Mouse (Mus musculus) adrenal gland, adult 8-10 months (tissue): ENCODE measurements around the gene Tmem177. TPM values are rescaled to one million over a fixed set of nuclear protein-coding genes. Genes with fewer than 3 reads are reported as not detected.

ENCODE experiments used
- DNase-seq: peaks from one replicate; pipeline ENCODE4 v3.0.0; 2022
- total RNA-seq, 4 experiments: library from RNA; stranded (reverse); gene quantifications; 2 replicates each; pipeline ENCODE4 v1.2.4; 2022

The Tmem177 gene
- total RNA-seq = 10 to 100 TPM in 2 of 4 experiments, 1 to 10 TPM in 2; 7.9 to 11.4 (median 9.1) TPM

- DNase-seq = peak; percentile 94
These were observed at the start of gene Tmem177 for GRCm38 (mm10) chr1:119912953-119913814. Tmem177 (minus strand) TSS chr1:119913208.

- no peak for DNase-seq
These were observed 46.9 kb upstream of the Tmem177 start for GRCm38 (mm10) chr1:119959920-119960319.

- DNase-seq = no peak
These were observed 46.5 kb upstream of the Tmem177 start for GRCm38 (mm10) chr1:119959464-119959863.

GRCm38 (mm10) chr1:119957716-119958222 lies 44.8 kb upstream of the Tmem177 start:
- no peak for DNase-seq

GRCm38 (mm10) chr1:119954680-119955079 lies 41.7 kb upstream of the Tmem177 start:
- DNase-seq = no peak

GRCm38 (mm10) chr1:119953456-119953855 lies 40.4 kb upstream of the Tmem177 start:
- DNase-seq = no peak

- no peak for DNase-seq
These were observed 37.1 kb upstream of the Tmem177 start for GRCm38 (mm10) chr1:119950086-119950485.

GRCm38 (mm10) chr1:119936861-119937260 lies 23.9 kb upstream of the Tmem177 start:
- DNase-seq = no peak

- DNase-seq = no peak
These were observed 18.6 kb upstream of the Tmem177 start for GRCm38 (mm10) chr1:119931421-119932150.

- no peak for DNase-seq
These were observed 16.7 kb upstream of the Tmem177 start for GRCm38 (mm10) chr1:119929715-119930114.

- DNase-seq = no peak
These were observed 6.3 kb upstream of the Tmem177 start for GRCm38 (mm10) chr1:119919299-119919698.

GRCm38 (mm10) chr1:119916823-119917371 lies 3.9 kb upstream of the Tmem177 start:
- DNase-seq = no peak

GRCm38 (mm10) chr1:119907206-119907748 lies 5.7 kb downstream of the Tmem177 start:
- DNase-seq = no peak

- DNase-seq = no peak
These were observed 9.8 kb downstream of the Tmem177 start for GRCm38 (mm10) chr1:119903231-119903620.

- DNase-seq = no peak
These were observed 10.3 kb downstream of the Tmem177 start for GRCm38 (mm10) chr1:119902551-119903230.

- DNase-seq = no peak
These were observed 13.5 kb downstream of the Tmem177 start for GRCm38 (mm10) chr1:119899195-119900123.

- DNase-seq = peak; percentile 41
These were observed 18.1 kb downstream of the Tmem177 start for GRCm38 (mm10) chr1:119894936-119895335.

- no peak for DNase-seq
These were observed 19.4 kb downstream of the Tmem177 start for GRCm38 (mm10) chr1:119893600-119893999.

- no peak for DNase-seq
These were observed 20.1 kb downstream of the Tmem177 start for GRCm38 (mm10) chr1:119892933-119893332.

GRCm38 (mm10) chr1:119891865-119892264 lies 21.1 kb downstream of the Tmem177 start:
- DNase-seq = no peak

GRCm38 (mm10) chr1:119891149-119891548 lies 21.9 kb downstream of the Tmem177 start:
- no peak for DNase-seq
